Mouse (Mus musculus) c-Kit-negative CD71-positive TER-119-positive erythroid progenitor cells, embryonic 14.5 days (primary cell): Measurements from ENCODE around the gene Nphs2.
A peak's percentile ranks its signal among the peaks of the same experiment; 100 is the strongest.
"Not testable (repeated sequence)": the region's sequence is repeated elsewhere in the genome, so short reads cannot be mapped to it uniquely, and the experiment has no call there.

Experiments used
- DNase-seq: peaks from one replicate; pipeline ENCODE4 v3.0.0-alpha.2; 2013; ENCODE audit warnings: low read depth, low spot score

The Nphs2 gene

GRCm38 (mm10) chr1:156310630-156311029, at the start of gene Nphs2:
Nphs2 (plus strand) TSS chr1:156310727.
- no peak for DNase-seq

DNA sequence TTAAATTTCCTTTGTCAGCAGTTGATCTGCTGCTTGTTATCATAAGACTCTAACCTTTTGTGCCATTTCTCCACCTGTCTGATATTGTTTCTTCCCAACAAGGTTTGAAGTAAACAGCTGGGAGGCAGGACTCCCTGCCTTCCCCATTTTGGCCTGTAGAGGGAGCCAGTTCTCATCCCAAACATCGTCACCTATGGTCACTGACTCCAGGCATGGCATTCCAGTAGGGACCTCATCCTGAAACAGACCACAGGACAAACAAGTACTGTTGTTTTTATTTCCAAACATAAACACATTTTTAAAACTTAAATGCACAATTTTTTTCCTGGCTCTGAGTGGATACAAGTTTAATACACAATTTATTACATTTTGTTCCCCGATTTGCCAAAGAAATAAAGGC, 47.2 kb upstream of the Nphs2 start:
- DNase-seq = peak; percentile 20

DNA sequence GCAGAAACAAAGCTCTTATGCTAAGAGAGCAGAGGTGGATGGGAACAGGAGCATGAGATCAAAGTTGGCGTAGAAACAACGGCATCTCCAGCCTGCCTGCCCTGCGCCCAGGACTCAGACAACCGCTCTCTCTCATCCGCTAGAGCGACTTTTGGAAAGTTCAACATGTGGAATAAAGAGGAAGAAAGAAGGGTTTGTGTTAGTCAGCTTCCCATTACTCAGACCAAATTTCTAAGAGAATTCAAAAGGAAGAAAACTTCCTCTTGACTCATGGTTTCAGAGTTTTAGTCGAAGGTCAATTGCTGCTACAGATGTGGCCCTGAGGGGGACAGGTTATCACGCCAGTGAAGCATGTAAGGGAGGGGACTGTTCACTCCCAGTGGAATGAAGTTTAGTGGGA, 46.6 kb upstream of the Nphs2 start:
- no peak for DNase-seq

- not testable (repeated sequence) for DNase-seq
These were observed 42.0 kb upstream of the Nphs2 start for GRCm38 (mm10) chr1:156268546-156268945.

DNA sequence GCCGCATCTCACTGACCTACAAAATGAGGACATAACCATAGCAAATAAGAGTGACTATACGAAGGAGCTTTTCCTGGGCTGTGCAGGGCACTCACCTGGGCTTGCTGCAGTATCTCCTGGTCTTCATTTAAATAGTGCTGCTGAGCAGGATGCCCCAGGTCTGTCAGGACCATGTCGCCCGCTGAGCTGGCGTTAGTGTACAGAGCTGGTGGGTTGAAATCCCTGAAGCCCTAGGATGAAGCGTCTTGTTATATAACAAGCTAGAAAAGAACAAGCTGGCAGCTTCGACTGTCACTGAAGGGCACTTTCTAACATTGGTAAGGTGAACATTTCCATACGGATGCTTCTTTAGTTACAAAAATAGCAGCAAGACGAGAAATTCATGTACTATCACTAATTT, 40.1 kb upstream of the Nphs2 start:
- no peak for DNase-seq

GRCm38 (mm10) chr1:156271654-156272053, 38.9 kb upstream of the Nphs2 start:
- DNase-seq = no peak

DNA sequence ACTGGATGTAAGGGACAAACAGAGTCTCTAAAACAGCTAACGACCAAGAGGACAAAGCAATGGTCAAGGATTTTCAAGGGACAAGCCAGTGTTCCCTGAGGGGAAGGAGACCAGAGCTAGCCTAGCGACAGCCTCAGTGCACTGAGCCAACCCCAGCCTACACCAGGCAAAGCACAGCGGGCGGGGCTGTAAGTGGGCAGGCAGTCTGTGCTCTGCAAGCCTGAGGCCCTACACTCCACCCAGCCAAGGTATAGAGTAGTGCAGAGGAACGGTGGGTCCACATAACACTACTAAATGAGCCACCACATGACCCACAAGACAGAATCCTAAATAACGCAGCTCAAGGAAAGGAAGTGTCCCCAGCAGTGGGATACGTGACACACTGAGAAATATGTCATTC, 36.9 kb upstream of the Nphs2 start:
- DNase-seq = no peak

DNA sequence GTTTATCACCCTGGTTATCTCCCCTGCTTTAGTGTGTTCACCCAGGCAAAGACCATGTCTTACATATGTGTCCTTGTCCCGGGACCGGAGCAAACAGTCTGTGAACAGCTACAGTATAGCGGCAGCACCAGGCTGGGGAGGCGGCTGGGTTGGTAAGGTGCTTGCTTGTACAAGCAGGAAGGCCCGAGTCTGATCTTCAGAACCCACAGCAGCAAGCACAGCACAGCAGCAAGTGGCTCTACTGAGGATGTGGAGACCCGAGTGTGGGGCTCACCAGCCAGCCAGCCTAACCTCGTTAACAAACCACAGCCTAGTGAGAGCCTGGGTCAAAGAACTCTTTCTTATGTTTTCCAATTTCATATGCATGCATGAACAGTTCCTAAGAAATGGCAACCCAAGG, 30.4 kb upstream of the Nphs2 start:
- DNase-seq = no peak

- DNase-seq = no peak
These were observed 26.3 kb upstream of the Nphs2 start for GRCm38 (mm10) chr1:156284207-156284606.

DNA sequence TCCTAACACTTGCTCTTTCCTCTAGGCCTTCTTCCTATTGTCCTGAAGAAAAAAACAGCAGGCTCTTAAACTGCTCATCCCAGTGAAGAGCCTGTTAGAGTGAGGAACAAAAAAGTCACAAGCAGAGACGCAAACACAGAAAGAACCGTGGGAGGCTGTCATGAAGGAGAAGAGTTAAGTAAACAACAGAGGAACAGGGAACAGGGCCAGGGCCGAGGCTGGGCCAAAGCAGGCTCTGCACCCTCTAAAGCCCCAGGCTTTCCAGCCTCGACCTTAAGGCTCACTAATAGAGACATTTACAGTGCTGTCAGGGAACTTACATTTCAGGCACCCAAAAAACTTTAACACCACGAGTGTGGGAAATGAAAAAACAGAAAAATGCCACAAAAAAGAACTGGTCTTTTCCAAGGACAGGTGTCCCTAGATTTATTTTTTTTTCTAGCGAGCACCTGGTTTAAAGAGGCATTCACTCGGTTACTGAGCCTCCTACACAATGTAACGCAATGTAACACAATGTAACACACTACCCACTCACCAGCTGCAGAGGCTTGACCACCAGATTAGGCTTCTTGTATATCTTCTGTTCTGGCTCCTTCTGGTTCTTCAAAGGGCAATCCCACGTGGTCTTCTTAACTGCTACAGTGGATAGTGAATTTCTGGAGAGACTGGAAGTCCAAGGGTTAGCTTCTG, 25.5 kb upstream of the Nphs2 start:
- no peak for DNase-seq

- DNase-seq = no peak
These were observed 25.0 kb upstream of the Nphs2 start for GRCm38 (mm10) chr1:156285541-156285896.

DNA sequence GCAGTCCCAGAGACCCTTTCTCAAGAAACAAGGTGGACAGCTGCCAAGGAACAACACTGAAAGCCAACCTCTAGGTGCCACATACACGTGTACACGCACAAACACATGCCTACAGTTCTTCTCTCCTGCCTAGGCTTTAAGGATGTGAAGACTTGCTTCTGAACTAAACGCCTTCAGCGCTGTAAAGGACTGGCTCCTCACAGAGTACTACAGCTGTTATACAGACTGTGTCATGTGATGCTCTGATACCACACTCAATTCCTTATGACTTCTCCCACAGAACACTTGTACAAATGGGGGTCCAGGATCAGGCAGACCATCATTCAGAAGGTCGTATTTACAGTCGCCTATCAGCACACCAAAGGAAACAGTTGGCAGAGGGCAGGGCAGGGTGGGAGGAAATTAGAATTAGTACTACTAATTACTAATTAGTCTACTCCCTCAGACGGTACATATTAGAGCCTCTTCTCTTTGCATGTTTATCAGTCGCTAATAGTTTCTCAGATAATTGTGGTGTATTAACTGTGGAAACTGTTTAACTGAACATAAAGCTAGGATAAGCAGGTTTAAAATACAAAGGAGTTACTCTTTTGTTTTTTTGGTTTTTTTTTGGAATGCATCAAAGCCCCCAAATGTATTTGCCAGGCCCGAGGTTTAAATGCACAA, 21.8 kb upstream of the Nphs2 start:
- no peak for DNase-seq

- DNase-seq = not testable (repeated sequence)
These were observed 21.3 kb upstream of the Nphs2 start for GRCm38 (mm10) chr1:156289222-156289587.

- no peak for DNase-seq
These were observed 20.5 kb upstream of the Nphs2 start for GRCm38 (mm10) chr1:156290016-156290415.

DNA sequence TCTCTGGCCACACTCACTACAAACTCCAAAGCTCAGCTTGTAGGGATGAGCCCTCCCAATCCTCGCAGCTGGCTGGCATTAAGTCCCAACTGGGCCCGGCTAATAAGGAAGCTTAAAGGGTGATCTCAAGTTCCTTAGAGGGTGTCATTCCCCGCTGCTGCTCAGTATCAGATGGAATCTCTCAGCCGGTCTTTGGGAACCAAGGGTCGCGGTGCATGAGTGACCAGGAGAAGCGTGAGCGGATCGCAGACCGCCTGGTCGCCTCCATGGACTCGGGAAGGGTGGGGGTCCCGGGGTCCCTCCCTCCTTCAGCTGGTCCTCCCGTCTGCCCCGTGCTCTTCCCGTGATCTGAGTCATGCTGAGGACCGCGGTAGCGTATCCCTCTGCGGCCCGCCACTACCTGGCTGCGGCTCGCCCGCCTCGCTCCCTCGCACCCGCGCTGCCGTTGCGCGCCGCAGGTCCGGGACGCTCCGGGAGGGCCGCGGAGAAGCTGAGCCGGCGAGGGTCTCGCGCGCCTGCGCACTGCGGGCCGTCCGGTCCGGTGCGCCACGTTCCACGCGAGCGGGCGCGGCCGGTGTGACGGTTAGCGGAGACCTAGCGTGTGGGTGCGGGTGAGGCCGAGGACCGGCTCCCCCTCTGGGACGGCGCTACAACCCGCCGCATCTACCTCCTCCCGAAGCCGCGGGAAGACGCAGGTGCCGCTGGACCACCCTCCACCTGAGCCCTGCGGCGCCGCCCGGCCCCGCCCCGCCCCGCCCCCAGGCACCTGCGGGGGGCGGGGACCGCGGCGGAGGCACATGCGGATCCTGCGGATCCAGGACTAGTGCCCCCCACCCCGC, 7.4 kb upstream of the Nphs2 start, which contains the start of gene Tdrd5:
Gene Tdrd5, minus strand, starts transcription at position 754 of the 839 bp plus-strand sequence.
- DNase-seq = no peak

GRCm38 (mm10) chr1:156308595-156308994, 1.9 kb upstream of the Nphs2 start:
- no peak for DNase-seq

GRCm38 (mm10) chr1:156323126-156323525, 12.6 kb downstream of the Nphs2 start:
- no peak for DNase-seq

- no peak for DNase-seq
These were observed 30.3 kb downstream of the Nphs2 start for GRCm38 (mm10) chr1:156340847-156341246.

DNA sequence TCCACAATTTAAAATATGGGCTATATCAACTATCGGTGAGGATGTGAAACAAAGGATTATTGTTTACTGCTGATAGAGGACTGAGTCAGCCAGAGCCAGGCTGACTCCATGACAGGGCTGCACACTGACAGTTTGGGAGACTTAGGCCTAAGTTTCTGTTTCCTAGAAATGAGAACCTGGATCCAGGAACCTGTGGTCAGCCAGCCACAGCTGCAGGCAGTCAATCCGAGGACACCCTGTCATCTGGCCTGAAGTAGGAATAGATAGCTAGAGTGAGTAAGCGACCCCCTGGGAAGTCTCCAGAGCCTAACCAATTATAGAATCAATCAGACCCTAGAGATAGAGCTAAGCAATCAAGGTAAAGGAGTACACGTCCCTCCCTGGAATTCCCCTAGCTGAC, 33.9 kb downstream of the Nphs2 start:
- DNase-seq = no peak

GRCm38 (mm10) chr1:156345633-156346032, 35.1 kb downstream of the Nphs2 start:
- no peak for DNase-seq

DNA sequence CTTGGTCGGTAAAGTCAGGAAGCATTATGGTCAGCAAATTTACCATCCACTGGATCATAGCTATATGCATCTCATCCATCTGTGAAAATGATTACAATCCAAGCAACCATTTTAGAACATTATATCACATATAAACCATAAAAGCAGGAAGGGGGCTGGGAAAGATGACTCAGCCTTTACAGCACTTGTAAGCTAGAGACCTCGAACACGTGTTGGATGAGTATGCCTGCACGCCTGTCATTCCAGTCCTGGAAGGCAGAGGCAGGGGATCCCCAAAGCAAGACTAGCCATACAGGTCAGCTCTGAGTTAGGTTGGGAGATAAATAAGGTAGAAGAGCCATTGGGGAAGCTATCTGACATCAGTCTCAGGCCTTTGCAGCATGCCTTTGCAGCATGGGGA, 38.5 kb downstream of the Nphs2 start:
- no peak for DNase-seq

DNA sequence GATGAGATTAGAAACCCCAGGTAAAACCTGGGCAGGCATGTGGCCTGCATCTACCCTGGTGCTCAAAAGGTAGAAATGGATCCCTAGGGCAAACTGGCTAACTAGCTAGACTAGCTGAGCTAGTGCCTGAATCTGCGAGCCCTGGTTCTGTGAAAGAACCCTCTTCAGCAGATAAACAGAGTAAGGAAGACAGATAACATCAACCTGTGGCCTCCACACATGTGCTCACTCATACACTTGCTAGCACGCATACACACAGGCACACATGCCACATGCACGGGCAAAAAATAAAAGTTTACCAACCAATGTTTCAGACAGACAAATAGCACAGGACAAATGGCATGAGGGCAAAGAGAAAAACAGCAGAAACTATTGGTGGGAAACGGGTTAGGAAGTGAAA, 39.9 kb downstream of the Nphs2 start:
- DNase-seq = no peak

GRCm38 (mm10) chr1:156352466-156352865, 41.9 kb downstream of the Nphs2 start:
- no peak for DNase-seq
